Mouse (Mus musculus) heart, postnatal 4 days (tissue): ENCODE results near the gene Ntng1. TPM values are rescaled to one million over a fixed set of nuclear protein-coding genes. Genes with fewer than 3 reads are reported as not detected.

Experiments used
- DNase-seq: peaks from one replicate; pipeline ENCODE4 v3.0.0; 2021
- total RNA-seq, 2 experiments: library from RNA; stranded (reverse); gene quantifications; 2 replicates each; pipeline ENCODE4 v1.2.3; 2021

The Ntng1 gene
- total RNA-seq, 2 experiments from 2014 or later, result 0.17 to 0.20 TPM

DNA sequence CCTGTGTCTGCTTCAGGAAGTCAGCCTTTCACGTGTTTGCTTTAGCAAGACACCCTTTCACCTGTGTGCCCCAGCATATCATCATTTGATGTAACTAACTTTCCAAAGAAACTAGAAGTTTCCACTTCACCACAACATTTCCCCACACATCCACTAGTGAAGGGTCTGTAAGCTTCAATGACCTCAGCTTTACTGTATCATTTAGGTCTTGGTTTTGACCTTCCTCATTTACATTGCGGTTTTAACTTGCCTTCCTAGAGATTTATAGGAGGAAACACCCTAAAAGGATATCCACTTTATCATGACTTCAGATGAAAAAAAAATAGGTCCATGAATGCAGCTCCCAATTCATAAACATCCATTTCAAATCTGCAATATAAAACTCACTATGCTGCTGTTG lies 89.7 kb downstream of the Ntng1 start:
- no peak for DNase-seq

GRCm38 (mm10) chr3:110048152-110048551 lies 95.7 kb downstream of the Ntng1 start:
- no peak for DNase-seq

- DNase-seq, result no peak
These were observed 97.1 kb downstream of the Ntng1 start for GRCm38 (mm10) chr3:110046750-110047149.

- DNase-seq, result no peak
These were observed 99.6 kb downstream of the Ntng1 start for GRCm38 (mm10) chr3:110044209-110044608.

- no peak for DNase-seq
These were observed 100.1 kb downstream of the Ntng1 start for GRCm38 (mm10) chr3:110043641-110044187.

- no peak for DNase-seq
These were observed 120.8 kb downstream of the Ntng1 start for GRCm38 (mm10) chr3:110022783-110023599.

GRCm38 (mm10) chr3:110010870-110011626 lies 132.8 kb downstream of the Ntng1 start:
- no peak for DNase-seq

DNA sequence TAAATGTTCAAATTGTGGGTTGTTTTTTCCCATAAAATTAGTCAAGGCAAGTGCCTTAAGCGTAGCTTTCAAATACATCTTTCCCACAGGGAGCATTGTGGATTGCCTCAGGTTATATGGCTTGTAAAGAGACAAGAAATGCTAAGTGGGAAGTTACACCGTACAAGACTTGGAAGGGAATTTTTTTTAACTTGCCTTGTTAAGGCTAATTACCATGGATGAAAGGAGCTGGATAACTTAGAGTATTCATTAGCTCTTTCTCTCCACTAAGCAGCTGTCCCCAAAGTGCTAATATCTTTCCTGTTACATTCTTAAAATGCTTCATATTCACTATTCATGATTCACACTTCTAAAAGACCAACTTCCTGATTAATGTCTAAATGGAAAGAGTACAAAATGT lies 133.4 kb downstream of the Ntng1 start:
- no peak for DNase-seq

DNA sequence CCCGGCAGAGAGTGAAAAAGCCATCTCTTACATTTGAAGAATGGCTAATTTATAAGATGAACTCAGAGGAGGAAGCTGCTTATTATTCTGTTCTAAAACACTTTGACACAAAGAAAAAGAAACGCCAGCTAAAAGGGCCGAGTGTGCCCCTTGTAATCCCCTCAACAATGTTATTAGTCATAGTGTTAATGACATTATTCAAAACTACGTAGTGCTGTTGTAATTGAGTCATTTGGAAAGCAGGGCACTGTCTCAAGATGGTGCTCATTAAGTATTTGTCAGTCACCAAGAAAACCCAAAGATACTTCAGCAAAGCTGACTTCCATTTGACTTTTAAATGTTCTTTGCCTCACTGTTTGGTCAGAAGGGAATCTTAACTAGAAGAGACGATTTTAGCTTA lies 143.5 kb downstream of the Ntng1 start:
- no peak for DNase-seq

GRCm38 (mm10) chr3:109995663-109996024 lies 148.2 kb downstream of the Ntng1 start:
- no peak for DNase-seq

DNA sequence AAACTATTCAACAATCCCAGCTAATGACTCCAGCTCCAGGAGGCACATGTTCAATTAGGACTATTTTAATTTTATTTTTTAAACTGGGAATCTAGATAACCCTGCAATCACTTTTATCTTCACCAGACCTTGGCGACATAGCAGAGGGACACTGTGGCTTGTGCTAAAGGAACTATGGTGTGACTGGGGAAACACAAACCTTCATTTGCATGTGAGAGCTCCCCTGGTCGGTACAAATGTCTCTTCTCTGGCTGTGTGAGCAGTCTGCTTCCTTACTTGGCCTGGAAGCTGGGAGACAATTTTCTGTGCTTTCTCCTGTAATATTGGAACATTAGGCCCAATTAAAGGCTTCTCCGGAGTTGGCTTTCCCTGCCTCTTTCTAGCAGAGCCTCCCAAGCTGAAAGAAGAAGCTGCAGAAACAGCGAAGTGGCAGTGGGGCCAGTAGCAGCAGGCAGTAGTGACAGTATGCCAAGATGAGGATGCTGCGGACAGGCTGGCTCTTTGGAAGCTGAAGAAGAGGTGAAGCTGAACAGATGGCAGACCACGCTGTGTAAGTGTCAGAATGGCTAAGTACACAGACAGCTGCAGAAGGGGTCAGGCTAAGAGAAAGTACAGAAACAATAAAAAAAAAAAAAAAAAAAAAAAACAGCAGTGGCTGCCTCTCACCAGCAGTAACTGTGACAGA lies 148.7 kb downstream of the Ntng1 start:
- DNase-seq, result no peak

DNA sequence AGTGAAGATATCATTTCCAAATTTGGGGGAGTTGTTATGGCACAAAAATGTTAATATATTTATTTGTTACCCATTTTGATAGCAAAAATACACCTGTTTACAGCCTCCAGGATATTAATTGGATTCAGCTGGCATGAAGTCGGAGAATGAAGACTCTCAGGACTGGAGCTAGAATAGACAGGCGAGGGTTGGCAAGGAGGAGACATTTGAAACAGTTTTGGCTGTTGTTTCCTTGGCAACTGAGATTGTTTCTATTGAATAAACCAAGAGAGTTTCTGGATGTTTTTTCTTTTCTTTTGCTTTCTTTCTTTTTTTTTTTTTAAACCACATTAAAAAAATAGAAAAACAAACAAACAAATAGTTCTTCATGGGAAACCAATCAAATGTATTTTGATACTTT lies 159.7 kb downstream of the Ntng1 start:
- no peak for DNase-seq

GRCm38 (mm10) chr3:109977614-109978013 lies 166.2 kb downstream of the Ntng1 start:
- no peak for DNase-seq

GRCm38 (mm10) chr3:109975106-109975505 lies 168.7 kb downstream of the Ntng1 start:
- no peak for DNase-seq

DNA sequence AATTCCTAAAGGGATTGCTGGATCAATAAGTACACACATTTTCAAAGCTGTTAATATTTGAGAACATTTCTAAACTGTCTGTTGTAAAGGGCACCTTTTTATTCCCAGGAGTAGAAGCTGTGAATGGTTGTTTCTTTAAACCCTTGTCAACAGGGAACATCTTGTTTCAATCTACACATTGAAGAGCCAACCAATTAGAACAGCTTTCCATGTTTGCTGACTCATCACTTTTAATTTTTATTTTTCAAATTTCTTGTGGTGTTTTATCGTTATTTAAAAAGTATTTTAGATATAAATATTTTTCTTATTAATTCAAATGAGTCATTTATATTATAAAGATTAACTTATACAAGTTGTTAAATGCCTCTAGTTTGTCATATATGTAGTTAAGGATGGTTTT lies 172.3 kb downstream of the Ntng1 start:
- no peak for DNase-seq

DNA sequence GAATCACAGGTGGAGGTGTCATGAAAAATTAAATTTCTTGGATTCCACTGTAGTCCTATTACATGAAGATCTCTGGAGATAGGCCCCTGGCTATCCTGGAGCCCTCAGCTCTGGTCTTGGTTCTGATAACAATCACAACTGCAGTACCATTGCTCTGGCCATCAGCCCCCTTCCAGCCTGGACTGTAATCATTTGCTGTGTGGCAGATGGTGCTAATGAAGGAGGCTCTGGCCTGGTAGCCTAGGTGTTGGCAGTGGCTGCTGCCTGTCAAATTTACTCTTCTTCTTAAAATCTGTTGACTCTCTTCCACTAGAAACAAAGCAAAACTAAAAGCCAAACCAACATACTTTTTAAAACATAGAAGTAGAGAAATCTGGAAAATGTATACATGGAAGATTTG lies 173.6 kb downstream of the Ntng1 start:
- DNase-seq, result no peak

- DNase-seq, result no peak
These were observed 181.2 kb downstream of the Ntng1 start for GRCm38 (mm10) chr3:109962631-109963030.

- DNase-seq, result no peak
These were observed 200.9 kb downstream of the Ntng1 start for GRCm38 (mm10) chr3:109942960-109943359.

DNA sequence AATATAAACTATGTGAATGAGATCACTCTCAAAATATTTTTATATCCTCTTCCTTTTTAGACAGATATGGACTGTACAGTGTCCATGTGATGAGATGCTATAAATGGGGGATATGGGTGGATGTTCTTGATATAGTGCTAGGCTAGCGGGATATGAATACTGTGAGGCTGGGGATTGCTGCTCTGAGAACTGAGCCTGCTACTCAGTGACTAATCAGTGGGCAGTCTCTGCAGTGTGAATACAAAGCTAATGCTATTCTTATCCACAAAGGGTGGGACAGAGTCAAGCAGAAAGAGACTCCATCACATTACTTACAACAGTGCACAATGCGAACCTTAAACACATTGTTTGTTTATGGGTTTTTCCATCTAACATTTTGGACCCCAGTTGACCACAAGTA lies 206.2 kb downstream of the Ntng1 start:
- no peak for DNase-seq

DNA sequence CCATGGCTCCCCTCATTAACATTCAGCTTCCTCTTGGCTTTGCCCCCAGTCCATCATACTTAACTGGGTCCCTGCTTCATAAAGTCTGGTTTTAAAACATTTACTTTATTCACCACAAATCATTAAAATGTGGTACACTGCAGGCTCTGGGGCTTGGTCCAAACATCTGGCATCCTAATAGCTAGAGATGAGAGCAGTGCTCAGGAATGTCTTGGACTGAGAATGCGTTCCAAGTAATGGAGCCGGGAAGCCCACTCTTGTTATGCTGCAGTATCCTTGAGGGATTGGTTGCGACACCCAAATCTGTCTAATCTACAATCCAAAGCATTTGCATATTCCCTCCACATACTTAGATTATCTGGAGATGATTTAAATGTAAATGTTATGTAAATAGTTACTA lies 207.5 kb downstream of the Ntng1 start:
- DNase-seq, result peak; percentile 17

- DNase-seq, result peak; percentile 22
These were observed 211.6 kb downstream of the Ntng1 start for GRCm38 (mm10) chr3:109932261-109932660.

- DNase-seq, result no peak
These were observed 212.8 kb downstream of the Ntng1 start for GRCm38 (mm10) chr3:109931021-109931420.

GRCm38 (mm10) chr3:109923788-109924187 lies 220.0 kb downstream of the Ntng1 start:
- DNase-seq, result no peak
